Mouse (Mus musculus) stomach, postnatal 0 days (tissue): ENCODE data around the gene Cltrn.

Source experiments
- CTCF ChIP-seq: IDR thresholded peaks from 2 replicates; pipeline ENCODE4 v1.5.1; 2016; ENCODE audit warnings: antibody characterized with exemption, low read depth, mild to moderate bottlenecking, moderate library complexity
- EP300 ChIP-seq: optimal IDR thresholded peaks from 2 replicates; pipeline ENCODE3; 2016; ENCODE audit warnings: antibody characterized with exemption

DNA sequence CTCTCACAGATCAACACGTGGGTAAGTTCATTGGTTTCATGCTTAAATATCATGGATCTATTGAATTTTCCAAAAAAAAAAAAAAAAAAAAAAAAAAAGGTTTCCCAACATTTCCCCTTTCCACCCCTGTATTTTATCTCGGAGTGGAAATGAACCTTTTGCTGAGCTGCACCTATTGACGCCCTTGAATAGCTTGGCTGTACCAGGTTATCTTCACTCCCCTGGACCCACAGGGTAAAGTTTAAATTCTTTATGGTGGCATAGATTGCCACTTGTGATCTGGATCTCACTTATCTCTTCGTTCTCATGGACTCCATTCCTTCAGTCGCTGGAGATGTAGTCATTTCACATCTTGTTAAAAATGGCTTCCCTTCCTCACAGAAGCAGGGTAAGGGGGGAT lies 66.0 kb downstream of the Cltrn start:
- TF ChIP-seq CTCF (no peak), EP300 (no peak)
